Mouse (Mus musculus) T-helper 17 cell (primary cell): ENCODE measurements around the gene Ddx6.

Source experiments
- in situ Hi-C, 2 experiments: fragments of 300-600 bp; cut with MboI, MseI; formaldehyde crosslinking; loops; 1 replicate in 1 of 2; 2 replicates in 1 of 2; pipeline ENCODE4 v1.15.1; 2025; ENCODE audit warnings: high pct_unique_total_duplicates in 2 of 2

Gene Ddx6

DNA sequence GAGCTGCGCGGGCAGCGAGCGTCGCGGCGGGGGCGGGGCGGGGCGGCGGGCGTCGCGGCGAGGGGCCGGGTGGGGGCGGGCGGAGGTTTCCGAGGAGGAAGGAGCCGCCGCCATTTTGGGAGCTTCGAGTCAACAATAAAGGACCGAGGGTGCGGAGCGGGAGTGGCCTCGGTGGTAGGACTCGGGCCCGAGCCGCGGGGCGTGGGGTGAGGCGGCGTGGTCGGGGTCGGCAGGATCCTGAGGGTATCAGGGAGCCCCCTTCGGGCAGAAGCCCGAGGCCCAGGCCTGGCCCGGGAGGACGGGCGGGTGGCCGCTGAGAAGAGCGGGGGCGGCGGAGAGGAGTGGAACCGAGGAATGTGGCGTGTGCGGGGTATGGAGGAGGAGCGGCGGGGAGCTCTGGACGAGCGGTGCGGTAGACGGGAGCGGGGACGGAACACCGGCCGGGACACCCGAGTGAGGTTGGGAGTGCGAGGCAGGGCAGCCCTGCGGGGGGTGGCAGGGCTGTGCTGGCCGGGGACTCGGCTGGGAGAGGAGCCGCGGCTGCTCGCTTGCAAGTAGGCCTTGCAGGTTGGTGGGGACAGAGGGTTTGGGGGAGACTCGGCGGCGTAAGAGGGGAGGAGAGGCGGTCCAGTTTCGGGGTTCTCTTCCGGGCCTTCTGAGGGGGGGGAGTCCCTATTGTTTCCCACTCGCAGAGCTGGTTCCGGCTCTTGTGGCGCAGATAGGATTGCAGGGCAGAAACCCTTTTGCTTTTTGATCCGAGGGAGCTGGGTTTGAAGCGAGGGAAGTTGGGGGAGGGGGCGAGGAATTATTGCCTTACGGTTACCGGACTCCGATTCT, at the start of gene Ddx6:
TSS of gene Ddx6 (plus strand) at position 114 of the 837 bp plus-strand sequence.
- in situ Hi-C loops, result loop anchor here (5.0 to 10.0 kb wide), 2 partner anchors 90 to 93 kb away; no protein-coding TSS in a partner anchor

- in situ Hi-C loops, result no loop called here
Measured at GRCm38 (mm10) chr9:44561597-44561996, 43.1 kb upstream of the Ddx6 start, which contains the start of gene Cxcr5. Cxcr5 (minus strand) TSS chr9:44561877.

- in situ Hi-C loops, result no loop called here
Measured at GRCm38 (mm10) chr9:44562936-44563335, 41.8 kb upstream of the Ddx6 start.

- in situ Hi-C loops, result no loop called here
Measured at GRCm38 (mm10) chr9:44565367-44565766, 39.3 kb upstream of the Ddx6 start.

DNA sequence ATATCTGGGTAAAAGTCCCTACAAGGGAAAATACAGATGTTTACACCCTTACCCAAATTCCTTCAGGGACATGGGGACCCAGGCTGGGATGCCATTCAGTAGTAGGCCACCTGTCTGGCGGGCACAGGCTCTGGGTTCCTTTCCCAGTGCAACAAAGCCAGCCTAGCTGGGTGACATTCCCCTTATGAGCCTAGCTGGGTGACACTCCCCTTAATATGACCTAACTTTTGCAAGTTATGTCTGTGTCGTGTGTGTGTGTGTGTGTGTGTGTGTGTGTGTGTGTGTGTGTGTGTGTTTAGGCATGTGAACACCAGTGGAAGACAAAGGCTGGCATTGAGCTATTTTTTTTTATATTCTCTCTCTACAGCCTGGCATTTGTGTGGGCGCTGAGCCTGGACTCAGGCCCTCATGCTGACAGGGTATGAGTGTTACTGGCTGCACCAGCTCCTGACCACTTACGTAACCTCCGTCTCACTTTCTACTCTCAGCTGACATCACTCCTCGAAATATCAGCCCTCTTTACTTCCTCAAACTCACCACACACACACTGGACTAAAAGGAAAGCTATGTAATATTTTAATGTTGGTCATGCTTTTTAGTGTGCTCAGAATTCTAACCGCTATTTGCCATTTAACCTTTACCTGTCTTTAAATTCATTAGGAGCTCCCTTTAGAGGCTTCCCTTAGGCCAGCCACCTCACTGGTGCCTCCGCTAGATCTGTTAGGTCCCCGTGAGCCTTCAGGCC, 37.2 kb upstream of the Ddx6 start:
- in situ Hi-C loops, result no loop called here

DNA sequence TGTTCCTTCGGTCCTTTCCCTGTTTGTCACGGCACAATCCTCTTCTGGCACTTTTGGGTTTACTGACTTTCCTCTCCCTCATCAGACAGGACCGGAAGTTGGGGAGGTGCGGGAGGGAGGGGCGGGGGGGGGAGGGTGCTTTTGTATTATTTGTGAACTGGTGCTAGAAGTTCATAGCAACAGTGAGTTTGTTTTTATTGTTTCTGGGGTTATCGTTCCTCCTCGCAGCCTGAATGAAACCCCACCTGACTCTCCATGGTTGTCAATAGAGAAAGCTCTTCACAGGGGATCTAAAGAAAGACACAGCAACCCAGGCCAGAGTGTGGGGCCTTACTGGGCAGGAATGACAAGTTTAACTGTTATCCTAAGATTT, 36.6 kb upstream of the Ddx6 start:
- in situ Hi-C loops, result no loop called here

GRCm38 (mm10) chr9:44570939-44571382, 33.7 kb upstream of the Ddx6 start:
- in situ Hi-C loops, result no loop called here

DNA sequence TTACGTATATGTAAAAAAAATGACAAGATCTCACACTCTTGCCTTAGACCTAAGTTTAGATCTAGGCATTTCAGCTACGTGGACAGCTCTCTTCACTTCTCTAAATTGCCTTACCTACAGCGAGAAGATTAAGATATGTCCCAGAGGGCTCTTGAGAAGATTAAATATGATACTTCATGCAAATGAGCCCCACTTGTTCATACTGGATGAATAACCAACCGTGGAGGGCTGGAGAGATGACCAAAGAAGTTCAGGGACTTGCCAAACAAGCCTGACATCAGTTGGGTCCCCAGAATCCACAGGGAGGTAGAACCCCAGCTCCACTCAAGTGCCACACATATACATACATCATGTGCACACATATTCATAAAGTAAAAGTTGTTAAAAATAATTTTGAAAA, 31.4 kb upstream of the Ddx6 start:
- in situ Hi-C loops, result no loop called here

DNA sequence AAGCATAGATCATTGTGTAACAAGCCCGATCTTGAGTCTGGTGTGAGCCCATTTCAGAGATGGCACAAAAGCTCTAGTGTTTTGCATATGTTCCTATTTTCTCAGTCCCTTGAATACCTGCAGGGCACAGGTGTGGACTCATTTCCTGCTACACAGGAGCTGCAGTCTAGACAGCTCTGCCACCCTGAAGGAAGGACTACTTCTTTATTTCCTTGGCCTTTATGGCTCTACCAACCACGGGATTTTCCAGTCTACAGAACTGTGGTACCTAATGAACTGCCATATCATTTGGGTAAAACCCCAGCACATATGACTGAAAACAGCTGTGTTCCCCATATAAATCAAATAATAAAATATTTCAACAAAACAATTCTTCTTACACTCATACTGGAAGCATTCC, 29.6 kb upstream of the Ddx6 start:
- in situ Hi-C loops, result loop anchor here in 1 of 2 experiments (5.0 kb wide), 1 partner anchor 33 kb away; no protein-coding TSS in a partner anchor

- in situ Hi-C loops, result loop anchor here in 1 of 2 experiments (5.0 kb wide), 1 partner anchor 34 kb away; no protein-coding TSS in a partner anchor
Measured at GRCm38 (mm10) chr9:44576046-44576445, 28.6 kb upstream of the Ddx6 start.

DNA sequence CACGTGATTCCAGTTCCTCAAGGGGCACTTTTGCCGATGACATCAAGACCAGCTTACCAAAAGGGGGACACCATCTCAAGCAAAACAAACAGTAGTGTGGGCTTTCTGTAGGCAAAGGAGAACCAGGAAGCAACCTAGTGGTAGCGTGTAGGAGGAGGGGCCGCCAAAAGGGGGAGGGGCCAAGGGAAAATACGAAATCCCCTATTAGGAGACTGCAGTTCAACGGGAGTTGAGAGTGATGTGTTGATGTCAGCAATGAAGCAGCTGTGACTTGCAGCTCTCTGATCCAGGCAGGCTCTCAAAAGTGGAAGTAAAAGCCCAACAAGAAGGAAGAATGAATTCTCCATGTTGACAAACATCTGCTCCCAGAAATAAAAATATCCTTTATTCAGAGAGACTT, 25.3 kb upstream of the Ddx6 start:
- in situ Hi-C loops, result loop anchor here in 1 of 2 experiments (5.0 kb wide), 1 partner anchor 37 kb away; no protein-coding TSS in a partner anchor

DNA sequence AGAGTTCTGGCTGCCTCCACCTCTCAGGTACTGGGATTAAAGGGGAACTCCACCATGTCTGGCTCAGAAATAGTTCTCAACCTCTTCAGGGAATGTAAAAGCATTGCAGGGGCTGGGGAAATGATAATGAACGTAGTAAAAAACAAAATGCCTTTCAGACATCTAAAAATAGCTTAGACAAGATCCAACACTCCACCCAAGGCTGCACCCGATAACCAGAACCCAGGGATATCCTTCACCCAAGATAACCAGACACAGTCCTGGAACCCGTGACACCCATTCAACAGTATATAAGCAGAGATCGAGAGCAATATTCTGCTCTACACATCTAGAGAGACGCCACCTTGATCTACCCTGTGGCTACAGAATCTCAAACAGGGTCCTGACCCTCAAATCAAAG, 24.6 kb upstream of the Ddx6 start:
- in situ Hi-C loops, result no loop called here

DNA sequence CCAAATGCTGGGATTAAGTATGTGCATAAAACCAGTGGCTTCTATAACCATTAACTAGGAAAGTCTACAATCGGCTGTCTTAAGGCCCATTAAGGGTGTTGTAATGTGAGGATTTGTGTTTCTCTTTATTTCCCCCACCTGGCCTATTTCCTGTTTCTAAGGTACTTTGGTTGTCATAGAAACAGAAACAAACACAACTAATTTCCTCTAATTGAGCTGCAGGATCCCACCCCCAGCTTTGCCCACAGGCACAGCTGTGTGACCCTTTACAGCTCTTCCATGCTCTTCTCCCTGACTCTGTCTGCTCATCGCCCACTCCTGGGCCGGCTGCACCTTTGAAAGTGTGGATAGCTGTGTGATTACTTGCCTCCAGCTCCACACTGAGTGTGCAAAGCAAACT, 23.3 kb upstream of the Ddx6 start:
- in situ Hi-C loops, result no loop called here

- in situ Hi-C loops, result no loop called here
Measured at GRCm38 (mm10) chr9:44582390-44582789, 22.3 kb upstream of the Ddx6 start.

GRCm38 (mm10) chr9:44586640-44587261, 17.9 kb upstream of the Ddx6 start:
- in situ Hi-C loops, result no loop called here

GRCm38 (mm10) chr9:44587262-44588160, 17.2 kb upstream of the Ddx6 start:
- in situ Hi-C loops, result no loop called here

- in situ Hi-C loops, result no loop called here
Measured at GRCm38 (mm10) chr9:44588605-44589004, 16.1 kb upstream of the Ddx6 start.

DNA sequence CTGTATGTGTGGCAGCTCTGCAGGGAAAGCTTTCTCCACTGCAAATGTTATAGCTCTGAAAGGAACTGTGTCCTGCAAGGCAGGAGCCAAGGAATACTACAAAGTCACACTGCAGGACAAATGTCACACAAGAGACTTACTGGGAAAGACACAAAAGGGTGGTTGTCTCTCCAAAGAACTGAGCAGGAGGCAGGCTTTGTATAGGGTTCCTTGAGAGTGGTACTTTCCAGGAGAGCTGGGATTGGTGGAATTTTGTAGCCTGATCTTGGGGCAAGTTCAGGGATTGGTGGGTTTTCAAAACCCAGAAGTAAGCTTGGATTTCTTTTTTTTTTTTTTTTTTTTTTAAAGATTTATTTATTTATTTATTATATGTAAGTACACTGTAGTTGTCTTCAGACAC, 15.6 kb upstream of the Ddx6 start:
- in situ Hi-C loops, result no loop called here

DNA sequence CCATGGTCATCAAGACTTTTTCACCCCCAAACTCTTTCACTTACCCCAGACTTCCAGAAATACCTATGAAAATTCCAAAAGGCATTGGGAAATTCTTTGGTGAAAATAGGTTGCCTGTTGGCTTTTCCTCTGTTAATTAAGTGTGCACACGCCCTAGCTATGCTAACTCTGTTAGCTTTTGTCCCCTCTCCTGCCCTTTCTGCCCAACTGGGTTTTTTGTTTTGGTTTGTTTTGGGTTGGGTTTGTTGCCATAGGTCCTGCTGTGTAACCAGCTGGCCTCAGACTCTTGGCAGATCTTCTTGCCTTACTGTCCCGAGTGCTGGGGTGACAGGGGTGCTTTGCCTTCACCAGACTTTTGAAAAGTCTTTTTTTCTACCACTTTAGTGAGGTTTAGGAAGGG, 13.7 kb upstream of the Ddx6 start:
- in situ Hi-C loops, result no loop called here

DNA sequence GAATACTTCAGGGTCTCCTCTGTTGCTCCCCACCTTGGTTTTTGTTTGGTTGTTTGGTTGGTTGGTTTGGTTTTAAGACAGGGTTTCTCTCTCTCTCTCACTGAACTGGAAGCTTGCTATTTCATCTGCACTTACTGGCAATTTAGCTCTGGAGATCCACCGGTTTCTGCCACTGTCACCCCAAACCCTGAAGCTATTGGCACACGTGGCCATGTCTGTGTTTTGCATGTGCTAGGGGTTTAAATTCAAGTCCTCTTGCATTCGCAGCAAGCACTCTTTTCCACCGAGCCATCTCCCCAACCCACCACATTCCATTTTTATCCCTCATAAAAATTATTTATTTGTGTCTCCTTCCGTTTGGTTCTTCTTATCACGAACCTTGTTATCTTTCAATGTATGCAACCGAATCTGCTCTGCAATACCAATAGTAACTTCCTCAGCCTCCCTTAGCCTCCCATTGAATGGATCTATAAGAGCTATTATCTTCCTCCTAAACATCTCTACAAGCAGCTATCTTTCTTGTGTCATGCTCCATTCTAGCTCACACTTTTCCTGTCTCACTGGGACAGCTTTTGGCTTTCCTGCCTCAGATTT, 13.0 kb upstream of the Ddx6 start:
- in situ Hi-C loops, result no loop called here

GRCm38 (mm10) chr9:44593221-44593620, 11.5 kb upstream of the Ddx6 start:
- in situ Hi-C loops, result no loop called here
